Mouse (Mus musculus) midbrain, embryonic 14.5 days (tissue): Measurements from ENCODE around the gene Dock3. TPM values are rescaled to one million over a fixed set of nuclear protein-coding genes. Genes with fewer than 3 reads are reported as not detected.

Source experiments
- ATAC-seq: fragments of 200-750 bp; cut with Nextera tagmentation; 2 replicates; pipeline ENCODE4 v1.8.0; 2017; ENCODE audit warnings: moderate number of reproducible peaks, moderate library complexity; ENCODE audit not compliant: low FRiP score, low TSS enrichment
- DNase-seq: peaks from one replicate; pipeline ENCODE4 v3.0.0-alpha.2; 2015
- H3K27ac ChIP-seq: fragments of 300-500 bp; sonication (generic); replicated peaks from 2 replicates; pipeline ENCODE4 v1.5.1; 2014; ENCODE audit warnings: mild to moderate bottlenecking, low read depth, low read length, moderate library complexity
- H3K27me3 ChIP-seq: fragments of 300-500 bp; sonication (generic); 2 replicates; pipeline ENCODE4 v1.6.1; 2014; ENCODE audit warnings: low read length, control low read depth, mixed read lengths; ENCODE audit not compliant: control insufficient read depth, insufficient read depth
- H3K36me3 ChIP-seq: fragments of 300-500 bp; sonication (generic); 2 replicates; pipeline ENCODE4 v1.6.1; 2014; ENCODE audit warnings: low read length, control low read depth; ENCODE audit not compliant: control insufficient read depth, insufficient read depth
- H3K4me1 ChIP-seq: fragments of 300-500 bp; sonication (generic); 2 replicates; pipeline ENCODE4 v1.6.1; 2014; ENCODE audit warnings: mild to moderate bottlenecking, antibody characterized with exemption, low read length, control low read depth; ENCODE audit not compliant: control insufficient read depth, insufficient read depth
- H3K4me2 ChIP-seq: fragments of 300-500 bp; sonication (generic); 2 replicates; pipeline ENCODE4 v1.6.1; 2014; ENCODE audit warnings: mild to moderate bottlenecking, low read length, moderate library complexity
- H3K4me3 ChIP-seq: fragments of 300-500 bp; sonication (generic); replicated peaks from 2 replicates; pipeline ENCODE4 v1.5.1; 2014; ENCODE audit warnings: low read depth, low read length
- H3K9ac ChIP-seq: fragments of 300-500 bp; sonication (generic); replicated peaks from 2 replicates; pipeline ENCODE4 v1.6.1; 2014; ENCODE audit warnings: mild to moderate bottlenecking, low read length, moderate library complexity
- H3K9me3 ChIP-seq: fragments of 300-500 bp; sonication (generic); 2 replicates; pipeline ENCODE4 v1.6.1; 2016; ENCODE audit warnings: low read length, control low read depth, mixed read lengths; ENCODE audit not compliant: control insufficient read depth
- WGBS: fragments of 180-500 bp; shearing (Covaris S2); extraction: QIAGEN DNeasy Blood & Tissue Kit; methylation state at CpG from one replicate; pipeline ENCODE4 v1.1.7; 2014; 5-methylcytosine and 5-hydroxymethylcytosine counted together
- polyA plus RNA-seq: library from polyadenylated mRNA; unstranded; fragments of >200 nt; fragmentation: Nextera tagmentation; extraction: Ambion mirVana; gene quantifications from 2 replicates; pipeline ENCODE4 v1.2.1, GENCODE M21; 2014

Dock3 gene
- polyA plus RNA-seq, 1 experiment from 2014 or later: 25.7 TPM

GRCm38 (mm10) chr9:107261792-107262191, 30.1 kb upstream of the Dock3 start:
- DNase-seq (no peak), ATAC-seq (no peak)
- no peak overlapping the region for H3K4me3 ChIP-seq
- H3K9me3 ChIP-seq: no peaks in the 10 kb centered on the region
- H3K9ac ChIP-seq: no peak overlapping the region
- no peak overlapping the region for H3K27ac ChIP-seq
- no peak overlapping the region for H3K4me2 ChIP-seq
- H3K27me3 ChIP-seq: no peaks in the 10 kb centered on the region
- WGBS: 82% methylated on average over 6 of the region's 6 CpGs
- H3K36me3 ChIP-seq: no peaks in the 10 kb centered on the region
- H3K4me1 ChIP-seq: no peaks in the 10 kb centered on the region

- Histone ChIP-seq H3K4me1 (peaks cover under 1% of the 10 kb centered on the region; the same call in 1 of the 2 replicates), H3K36me3 (no peaks in the 10 kb centered on the region), H3K4me3 (no peak overlapping the region), H3K27ac (no peak overlapping the region), H3K27me3 (no peaks in the 10 kb centered on the region), H3K4me2 (no peak overlapping the region), H3K9ac (peak overlapping the region; percentile 21; the same call in 1 of the 2 replicates), H3K9me3 (no peaks in the 10 kb centered on the region)
- 62% methylated on average over 8 of the region's 8 CpGs for WGBS
- ATAC-seq (no peak), DNase-seq (no peak)
Measured at GRCm38 (mm10) chr9:107260836-107261235, 29.1 kb upstream of the Dock3 start.

GRCm38 (mm10) chr9:107260429-107260828, 28.7 kb upstream of the Dock3 start:
- peaks cover 5% of the 10 kb centered on the region for H3K4me1 ChIP-seq
- 78% methylated on average over 2 of the region's 2 CpGs for WGBS
- DNase-seq (no peak), ATAC-seq (no peak)
- no peaks in the 10 kb centered on the region for H3K27me3 ChIP-seq
- H3K4me2 ChIP-seq: no peak overlapping the region
- H3K4me3 ChIP-seq: no peak overlapping the region
- H3K9me3 ChIP-seq: no peaks in the 10 kb centered on the region
- H3K27ac ChIP-seq: no peak overlapping the region
- no peaks in the 10 kb centered on the region for H3K36me3 ChIP-seq
- no peak overlapping the region; the same call in 1 of the 2 replicates for H3K9ac ChIP-seq

GRCm38 (mm10) chr9:107259571-107259970, 27.9 kb upstream of the Dock3 start:
- H3K9me3 ChIP-seq: no peaks in the 10 kb centered on the region
- no peak overlapping the region for H3K9ac ChIP-seq
- WGBS: 77% methylated on average over 6 of the region's 6 CpGs
- no peaks in the 10 kb centered on the region for H3K27me3 ChIP-seq
- no peak overlapping the region for H3K4me2 ChIP-seq
- no peak for DNase-seq
- H3K4me1 ChIP-seq: peaks cover 13% of the 10 kb centered on the region
- H3K4me3 ChIP-seq: no peak overlapping the region
- no peak for ATAC-seq
- H3K36me3 ChIP-seq: no peaks in the 10 kb centered on the region
- no peak overlapping the region for H3K27ac ChIP-seq

- no peaks in the 10 kb centered on the region for H3K27me3 ChIP-seq
- ATAC-seq: no peak
- peak; percentile 59 for DNase-seq
- peaks cover 18% of the 10 kb centered on the region for H3K4me1 ChIP-seq
- H3K4me2 ChIP-seq: no peak overlapping the region
- H3K27ac ChIP-seq: peak overlapping the region; percentile 61
- 31% methylated on average over 3 of the region's 3 CpGs for WGBS
- no peak overlapping the region for H3K4me3 ChIP-seq
- H3K9ac ChIP-seq: no peak overlapping the region
- no peaks in the 10 kb centered on the region for H3K9me3 ChIP-seq
- no peaks in the 10 kb centered on the region for H3K36me3 ChIP-seq
Measured at GRCm38 (mm10) chr9:107255596-107255995, 23.9 kb upstream of the Dock3 start.

- H3K36me3 ChIP-seq: no peaks in the 10 kb centered on the region
- no peak for DNase-seq
- H3K4me3 ChIP-seq: no peak overlapping the region
- H3K27me3 ChIP-seq: no peaks in the 10 kb centered on the region
- no peak overlapping the region for H3K9ac ChIP-seq
- no peak overlapping the region for H3K4me2 ChIP-seq
- ATAC-seq: no peak
- WGBS: 89% methylated on average over 3 of the region's 3 CpGs
- H3K27ac ChIP-seq: 0 out of 2 replicates have a peak overlapping the region, but pooled peaks have one; percentile 61
- peaks cover 18% of the 10 kb centered on the region for H3K4me1 ChIP-seq
- H3K9me3 ChIP-seq: no peaks in the 10 kb centered on the region
Measured at GRCm38 (mm10) chr9:107254925-107255324, 23.2 kb upstream of the Dock3 start.

GRCm38 (mm10) chr9:107254476-107254875, 22.8 kb upstream of the Dock3 start:
- Histone ChIP-seq H3K36me3 (no peaks in the 10 kb centered on the region), H3K9ac (no peak overlapping the region; the same call in 1 of the 2 replicates), H3K4me3 (no peak overlapping the region), H3K9me3 (no peaks in the 10 kb centered on the region), H3K4me1 (peaks cover 18% of the 10 kb centered on the region), H3K27me3 (no peaks in the 10 kb centered on the region), H3K27ac (no peak overlapping the region), H3K4me2 (no peak overlapping the region)
- ATAC-seq (no peak; the same call in 1 of the 2 replicates), DNase-seq (peak; percentile 53)
- 75% methylated on average over 12 of the region's 12 CpGs for WGBS

- peak overlapping the region; percentile 78 for H3K27ac ChIP-seq
- no peaks in the 10 kb centered on the region for H3K36me3 ChIP-seq
- peaks cover 18% of the 10 kb centered on the region for H3K4me1 ChIP-seq
- no peak overlapping the region for H3K4me3 ChIP-seq
- H3K27me3 ChIP-seq: no peaks in the 10 kb centered on the region
- ATAC-seq (peak; percentile 78; the same call in 1 of the 2 replicates), DNase-seq (peak; percentile 87)
- WGBS: 18% methylated on average over 5 of the region's 5 CpGs
- H3K9ac ChIP-seq: no peak overlapping the region
- H3K9me3 ChIP-seq: no peaks in the 10 kb centered on the region
- H3K4me2 ChIP-seq: no peak overlapping the region
Measured at GRCm38 (mm10) chr9:107252164-107252563, 20.5 kb upstream of the Dock3 start.

GRCm38 (mm10) chr9:107250416-107251337, 19.0 kb upstream of the Dock3 start:
- Histone ChIP-seq H3K9ac (no peak overlapping the region), H3K27me3 (no peaks in the 10 kb centered on the region), H3K9me3 (no peaks in the 10 kb centered on the region), H3K4me1 (peaks cover 16% of the 10 kb centered on the region), H3K27ac (no peak overlapping the region), H3K4me2 (no peak overlapping the region), H3K4me3 (no peak overlapping the region), H3K36me3 (no peaks in the 10 kb centered on the region)
- no peak for ATAC-seq
- DNase-seq: no peak
- 88% methylated on average over 14 of the region's 14 CpGs for WGBS
